Mouse (Mus musculus) heart, postnatal 0 days (tissue): Measurements from ENCODE around the gene Gm49373. TPM values are rescaled to one million over a fixed set of nuclear protein-coding genes. Genes with fewer than 3 reads are reported as not detected.

ENCODE experiments used
- ATAC-seq: fragments of 200-750 bp; cut with Nextera tagmentation; 2 replicates; pipeline ENCODE4 v1.8.0; 2017; ENCODE audit warnings: low read depth, moderate number of reproducible peaks, moderate library complexity; ENCODE audit not compliant: insufficient read depth
- DNase-seq: peaks from one replicate; pipeline ENCODE4 v3.0.0-alpha.2; 2016; ENCODE audit warnings: low spot score
- H3K27ac ChIP-seq: fragments of 300-500 bp; sonication (generic); 2 replicates; pipeline ENCODE4 v1.5.1; 2014; ENCODE audit warnings: low read depth, mild to moderate bottlenecking
- H3K27me3 ChIP-seq: fragments of 300-500 bp; sonication (generic); 2 replicates; pipeline ENCODE4 v1.6.1; 2014; ENCODE audit warnings: low read length, mixed read lengths; ENCODE audit not compliant: control insufficient read depth, insufficient read depth
- H3K36me3 ChIP-seq: fragments of 300-500 bp; sonication (generic); replicated peaks from 2 replicates; pipeline ENCODE4 v1.6.1; 2014; ENCODE audit warnings: low read length, mixed read lengths; ENCODE audit not compliant: control insufficient read depth, insufficient read depth
- H3K4me1 ChIP-seq: fragments of 300-500 bp; sonication (generic); 2 replicates; pipeline ENCODE4 v1.6.1; 2014; ENCODE audit warnings: antibody characterized with exemption; ENCODE audit not compliant: control insufficient read depth, insufficient read depth
- H3K4me2 ChIP-seq: fragments of 300-500 bp; sonication (generic); 2 replicates; pipeline ENCODE4 v1.6.1; 2014; ENCODE audit warnings: low read depth, mild to moderate bottlenecking, low read length, moderate library complexity
- H3K4me3 ChIP-seq: fragments of 300-500 bp; sonication (generic); 2 replicates; pipeline ENCODE4 v1.5.1; 2014; ENCODE audit warnings: low read depth, low read length
- H3K9ac ChIP-seq: fragments of 300-500 bp; sonication (generic); replicated peaks from 2 replicates; pipeline ENCODE4 v1.6.1; 2014; ENCODE audit warnings: low read depth, low read length, mixed read lengths
- H3K9me3 ChIP-seq: fragments of 300-500 bp; sonication (generic); replicated peaks from 2 replicates; pipeline ENCODE4 v1.6.1; 2016; ENCODE audit warnings: low read length; ENCODE audit not compliant: control insufficient read depth
- CTCF ChIP-seq: IDR thresholded peaks from 2 replicates; pipeline ENCODE4 v1.5.1; 2016; ENCODE audit warnings: antibody characterized with exemption, control low read depth, low read depth
- EP300 ChIP-seq: IDR thresholded peaks from 2 replicates; pipeline ENCODE4 v1.6.1; 2016; ENCODE audit warnings: antibody characterized with exemption, low read depth
- WGBS: fragments of 180-500 bp; shearing (Covaris S2); extraction: QIAGEN DNeasy Blood & Tissue Kit; methylation state at CpG from one replicate; pipeline ENCODE4 v1.1.7; 2014; 5-methylcytosine and 5-hydroxymethylcytosine counted together
- polyA plus RNA-seq: library from polyadenylated mRNA; unstranded; fragments of >200 nt; fragmentation: Nextera tagmentation; extraction: Ambion mirVana; gene quantifications from 2 replicates; pipeline ENCODE4 v1.2.1, GENCODE M21; 2015
- total RNA-seq: library from RNA; depleted of rRNA; stranded (reverse); fragments of >200 nt; gene quantifications from 2 replicates; pipeline ENCODE4 v1.2.3, GENCODE M21; 2014; ENCODE audit warnings: low replicate concordance

Gm49373 gene
- total and polyA plus RNA-seq, 2 experiments from 2014 or later: 0.18 TPM; not detected in 1

DNA sequence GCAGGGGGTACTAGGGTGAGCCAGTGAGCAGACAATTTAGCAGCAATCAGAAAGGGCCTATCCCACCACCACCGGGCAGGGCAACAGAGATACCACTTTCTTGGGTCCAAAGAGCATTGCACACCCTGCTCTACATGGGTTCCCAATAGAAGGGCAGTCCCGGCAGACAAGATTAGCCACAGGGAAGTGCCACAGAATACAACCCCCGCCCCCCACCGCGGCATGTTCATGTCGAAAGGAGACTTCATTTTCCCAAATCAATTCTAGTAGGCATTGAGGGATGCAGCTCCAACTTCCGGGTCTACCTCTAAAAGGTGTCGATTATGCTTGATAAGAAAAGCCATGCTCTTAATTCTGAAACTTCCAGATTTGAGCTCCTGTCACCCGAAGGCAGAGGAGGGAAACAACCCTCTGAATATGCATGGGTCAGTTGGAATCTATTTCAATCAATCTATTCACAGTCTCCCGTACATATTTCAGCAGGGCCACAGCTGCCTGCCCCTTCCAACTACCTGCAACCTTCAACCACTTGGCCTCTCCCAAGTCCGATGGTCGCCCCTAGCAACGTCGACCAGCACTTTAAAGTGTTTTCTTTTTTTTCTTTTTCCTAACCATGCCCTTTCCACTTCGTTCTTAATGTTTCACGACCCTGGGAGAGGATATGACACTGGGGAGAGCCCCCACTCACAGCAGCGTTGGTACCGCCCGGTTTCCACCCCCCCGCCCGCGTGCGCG, 18.2 kb upstream of the Gm49373 start:
- TF ChIP-seq EP300 (no peak), CTCF (no peak)
- no peak for ATAC-seq
- 2% methylated on average over 23 of the region's 24 CpGs for WGBS

DNA sequence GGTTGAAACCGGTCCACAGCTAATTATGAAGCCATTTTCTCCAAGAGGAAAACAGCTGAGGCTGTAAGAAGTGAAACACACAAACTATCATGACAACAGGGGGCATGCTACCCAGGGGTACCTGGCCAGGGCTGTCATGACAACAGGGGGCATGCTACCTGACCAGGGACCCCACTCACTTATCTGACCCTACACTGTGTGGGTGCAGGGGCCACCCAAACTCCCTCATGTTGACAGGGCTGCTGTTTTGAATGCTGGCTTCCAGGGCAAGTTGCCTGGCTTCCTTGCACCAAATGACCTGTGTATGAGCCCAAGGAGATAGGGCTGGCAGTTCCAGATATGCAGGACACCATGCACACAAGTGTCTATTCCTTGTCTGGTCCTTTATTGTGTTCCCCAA, 17.6 kb upstream of the Gm49373 start:
- Histone ChIP-seq H3K27ac (no peak overlapping the region), H3K36me3 (peaks cover 42% of the 10 kb centered on the region)
- TF ChIP-seq CTCF (no peak), EP300 (no peak)

More for the DNA sequence above, 18.2 kb upstream of the Gm49373 start:
- Histone ChIP-seq H3K4me1 (peaks cover 8% of the 10 kb centered on the region; the same call in 1 of the 2 replicates), H3K27me3 (no peaks in the 10 kb centered on the region), H3K36me3 (peaks cover 36% of the 10 kb centered on the region), H3K9ac (peak overlapping the region; percentile 61), H3K4me3 (peak overlapping the region; percentile 68), H3K27ac (peak overlapping the region; percentile 80), H3K9me3 (no peaks in the 10 kb centered on the region), H3K4me2 (peak overlapping the region; percentile 81)
- peak; percentile 22 for DNase-seq

DNA sequence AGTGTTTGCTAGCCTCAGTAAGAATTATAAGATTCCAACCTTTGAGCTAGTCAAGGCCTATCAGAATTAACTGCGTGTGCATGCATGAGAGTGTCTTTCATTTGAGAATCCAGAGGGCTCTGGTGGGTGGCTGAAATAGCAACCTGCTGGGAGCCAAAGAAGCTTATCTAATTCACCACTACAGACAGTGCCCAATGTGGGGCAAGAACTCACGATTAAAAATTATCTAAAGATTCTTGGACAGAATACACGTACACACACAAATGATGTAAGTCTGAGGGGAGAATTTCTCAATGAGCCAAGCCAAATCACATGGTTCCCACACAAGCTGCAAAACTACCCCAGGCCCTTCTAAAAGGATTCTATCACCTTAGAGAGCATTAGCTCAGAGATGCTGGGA, 10.4 kb upstream of the Gm49373 start:
- no peak for TF ChIP-seq EP300
- TF ChIP-seq CTCF: no peak
- Histone ChIP-seq H3K27me3 (no peaks in the 10 kb centered on the region), H3K4me2 (no peak overlapping the region), H3K36me3 (peaks cover 91% of the 10 kb centered on the region), H3K9ac (no peak overlapping the region), H3K4me1 (peaks cover 8% of the 10 kb centered on the region), H3K27ac (no peak overlapping the region), H3K9me3 (no peaks in the 10 kb centered on the region), H3K4me3 (no peak overlapping the region)
- WGBS: 28% methylated on average over 3 of the region's 3 CpGs
- DNase-seq (no peak), ATAC-seq (0 out of 2 replicates have a peak, but pooled peaks have one; percentile 5)

More for the DNA sequence above, 17.6 kb upstream of the Gm49373 start:
- DNase-seq: no peak
- H3K4me3 ChIP-seq: peak overlapping the region; percentile 68
- H3K4me1 ChIP-seq: peaks cover 8% of the 10 kb centered on the region; the same call in 1 of the 2 replicates
- peak overlapping the region; percentile 81 for H3K4me2 ChIP-seq
- H3K9me3 ChIP-seq: no peaks in the 10 kb centered on the region
- H3K9ac ChIP-seq: peak overlapping the region; percentile 61; the same call in 1 of the 2 replicates
- no peaks in the 10 kb centered on the region for H3K27me3 ChIP-seq
- ATAC-seq: no peak
- 84% methylated on average over 1 of the region's 1 CpGs for WGBS

DNA sequence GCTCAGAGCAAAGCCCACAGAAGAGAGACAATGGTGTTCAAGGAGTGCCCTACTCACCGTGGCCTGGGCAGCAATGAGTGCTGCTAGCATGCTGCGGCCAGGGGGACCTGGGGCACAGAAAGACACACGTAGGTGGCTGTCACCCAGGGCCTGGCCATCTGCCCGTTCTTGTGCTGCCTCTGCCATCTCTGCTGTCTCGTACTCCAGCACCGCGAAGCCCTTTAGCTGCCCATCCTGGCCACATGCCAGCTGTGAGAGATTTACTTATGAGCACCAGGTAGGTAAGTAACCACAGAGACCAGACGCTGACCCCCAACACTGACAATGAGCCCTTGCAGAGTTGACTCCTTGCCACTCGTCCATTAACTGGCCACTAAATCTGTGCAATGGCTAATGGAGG, 8.2 kb upstream of the Gm49373 start:
- H3K9me3 ChIP-seq: no peaks in the 10 kb centered on the region
- ATAC-seq (no peak), DNase-seq (no peak)
- H3K27ac ChIP-seq: no peak overlapping the region
- TF ChIP-seq CTCF (no peak), EP300 (no peak)
- peaks cover 8% of the 10 kb centered on the region for H3K4me1 ChIP-seq
- WGBS: 64% methylated on average over 9 of the region's 9 CpGs
- H3K4me2 ChIP-seq: no peak overlapping the region
- no peak overlapping the region for H3K4me3 ChIP-seq
- H3K9ac ChIP-seq: no peak overlapping the region
- no peaks in the 10 kb centered on the region for H3K27me3 ChIP-seq
- H3K36me3 ChIP-seq: peaks cover 94% of the 10 kb centered on the region

DNA sequence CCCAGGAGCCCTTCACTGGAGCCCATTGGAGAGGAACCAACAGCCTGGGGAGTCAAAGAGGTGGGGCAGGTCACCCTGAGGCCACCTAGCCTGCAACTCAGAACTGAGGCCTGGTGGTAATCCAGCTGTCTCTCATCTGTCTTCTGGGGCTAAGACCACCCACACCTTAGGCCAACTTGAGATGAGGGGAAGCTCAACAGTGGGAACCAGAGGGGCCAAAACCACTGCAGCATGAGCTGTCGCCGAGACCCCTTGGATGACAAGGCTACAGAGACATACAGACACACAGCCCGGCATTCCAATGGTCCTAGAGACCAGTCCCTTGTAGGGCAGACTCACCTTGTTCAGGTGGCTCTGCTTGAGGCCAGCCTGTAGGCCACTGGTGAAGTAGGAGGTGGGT, 2.7 kb upstream of the Gm49373 start:
- ATAC-seq: no peak
- Histone ChIP-seq H3K4me3 (no peak overlapping the region), H3K27me3 (no peaks in the 10 kb centered on the region), H3K36me3 (peaks cover 63% of the 10 kb centered on the region), H3K4me1 (peaks cover 9% of the 10 kb centered on the region; the same call in 1 of the 2 replicates), H3K27ac (no peak overlapping the region), H3K9ac (no peak overlapping the region), H3K9me3 (no peaks in the 10 kb centered on the region), H3K4me2 (no peak overlapping the region)
- no peak for TF ChIP-seq CTCF
- no peak for TF ChIP-seq EP300
- no peak for DNase-seq
- WGBS: 89% methylated on average over 3 of the region's 3 CpGs
